Mouse (Mus musculus): ENCODE measurements at regions not wholly inside any gene's neighbourhood (a gene's known extent, or its start where the extent isn't known, plus 50 kb on each side); places are given as distances from the start of the nearest gene placed in this dataset.

DNA sequence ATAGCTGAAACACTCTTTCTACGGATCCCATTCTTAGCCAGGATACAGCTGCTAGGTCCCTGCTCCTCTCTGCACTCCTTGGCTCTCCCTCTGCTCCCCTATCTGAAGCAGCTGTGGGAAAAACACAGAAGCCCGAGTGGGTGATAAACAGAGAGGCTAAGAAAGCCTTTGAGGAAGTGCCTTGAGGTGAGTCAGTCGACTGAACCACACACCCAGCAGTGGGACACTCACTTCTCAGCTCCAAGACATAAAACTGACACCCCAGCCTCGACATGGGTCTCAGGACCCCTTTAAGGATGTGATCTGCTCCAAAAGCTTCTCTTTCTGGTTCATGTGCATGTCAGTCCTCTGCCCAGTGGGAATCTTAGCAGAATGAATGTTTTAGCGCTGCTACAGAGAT, 204.8 kb upstream of the Gm15217 start:
- H3K9me3 ChIP-seq, result no peaks in the 10 kb centered on the region
- no peaks in the 10 kb centered on the region for H3K27me3 ChIP-seq (replicated peaks)
- no peak overlapping the region for H3K4me2 ChIP-seq
- no peak for ATAC-seq (ENCODE audit: extremely low read depth, insufficient number of reproducible peaks, low FRiP score, low TSS enrichment)
- H3K36me3 ChIP-seq, result no peaks in the 10 kb centered on the region
- no peak overlapping the region for H3K4me3 ChIP-seq
- H3K4me1 ChIP-seq, result no peaks in the 10 kb centered on the region
- H3K9ac ChIP-seq, result no peak overlapping the region
- H3K27ac ChIP-seq (replicated peaks), result no peak overlapping the region
- 61% methylated on average over 5 of the region's 5 CpGs for WGBS

DNA sequence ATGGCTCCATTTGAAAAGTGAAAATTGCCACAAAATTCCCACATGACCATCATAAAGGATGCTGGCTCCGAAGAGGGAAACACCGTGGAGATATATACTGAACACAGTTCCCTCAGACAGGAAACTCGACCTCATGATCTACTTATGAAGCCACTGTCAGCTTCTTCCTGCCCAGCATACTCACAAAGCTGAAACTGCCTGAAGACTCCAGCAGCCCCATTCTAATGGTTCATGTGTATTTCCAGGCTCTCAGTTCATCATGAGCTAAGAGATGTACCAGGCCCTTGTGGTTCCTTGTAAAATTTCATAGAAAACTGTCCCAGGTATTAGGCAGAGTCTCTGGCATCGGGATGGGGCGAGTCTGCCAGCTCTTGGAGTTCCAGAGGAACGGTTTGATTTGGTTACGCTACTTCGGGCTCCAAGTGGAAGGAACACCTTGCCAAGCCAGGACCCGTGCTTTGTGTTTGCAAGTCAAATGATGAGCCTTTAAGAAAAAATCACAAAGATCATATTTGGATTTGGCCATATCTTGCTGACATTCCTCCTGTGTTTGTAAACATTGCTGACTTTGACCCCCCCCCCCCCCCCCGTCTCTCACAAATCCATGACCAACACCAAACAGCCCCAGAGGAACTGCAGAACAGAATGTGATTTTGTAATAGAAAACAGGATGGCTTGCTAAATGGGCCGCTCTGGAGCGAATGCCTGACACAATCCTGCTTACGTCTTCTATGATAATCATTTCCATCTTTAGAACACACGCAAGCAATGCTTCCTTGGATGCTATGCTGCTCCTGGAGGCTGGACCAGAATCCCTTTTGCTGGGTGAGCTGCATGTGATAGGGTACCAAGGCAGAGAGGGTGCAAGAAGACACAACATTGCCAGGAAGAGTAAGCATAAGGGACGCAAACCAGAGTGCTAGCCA, 203.7 kb upstream of the Gm15217 start:
- 73% methylated on average over 15 of the region's 15 CpGs for WGBS
- H3K36me3 ChIP-seq, result no peaks in the 10 kb centered on the region

DNA sequence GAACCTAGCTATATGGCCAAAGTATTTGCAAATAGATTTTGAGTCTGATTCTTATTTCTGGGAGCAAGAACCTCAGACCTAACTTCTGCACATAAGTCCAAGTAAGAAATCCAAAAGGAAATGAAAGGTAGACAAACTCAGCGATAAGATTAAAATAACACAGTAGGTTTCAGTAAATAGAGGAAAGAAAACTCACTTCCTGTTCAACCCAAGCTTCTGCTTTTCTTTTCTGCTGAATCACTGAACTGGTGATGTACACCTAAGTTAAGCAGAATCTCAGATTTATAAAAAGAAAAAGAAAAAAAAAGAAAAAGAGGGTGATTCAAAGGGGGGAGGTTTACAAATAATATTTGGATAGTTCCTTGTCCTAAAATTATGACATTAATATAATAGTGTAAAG, 200.2 kb upstream of the Gm15217 start:
- ATAC-seq (ENCODE audit: extremely low read depth, insufficient number of reproducible peaks, low FRiP score, low TSS enrichment), result no peak

More for the DNA sequence above, 203.7 kb upstream of the Gm15217 start:
- H3K4me3 ChIP-seq, result no peak overlapping the region
- ATAC-seq (ENCODE audit: extremely low read depth, insufficient number of reproducible peaks, low FRiP score, low TSS enrichment), result no peak
- no peaks in the 10 kb centered on the region for H3K9me3 ChIP-seq
- H3K4me1 ChIP-seq, result no peaks in the 10 kb centered on the region
- no peak overlapping the region for H3K4me2 ChIP-seq
- no peak overlapping the region for H3K9ac ChIP-seq
- H3K27ac ChIP-seq (replicated peaks), result no peak overlapping the region
- no peaks in the 10 kb centered on the region for H3K27me3 ChIP-seq (replicated peaks)

DNA sequence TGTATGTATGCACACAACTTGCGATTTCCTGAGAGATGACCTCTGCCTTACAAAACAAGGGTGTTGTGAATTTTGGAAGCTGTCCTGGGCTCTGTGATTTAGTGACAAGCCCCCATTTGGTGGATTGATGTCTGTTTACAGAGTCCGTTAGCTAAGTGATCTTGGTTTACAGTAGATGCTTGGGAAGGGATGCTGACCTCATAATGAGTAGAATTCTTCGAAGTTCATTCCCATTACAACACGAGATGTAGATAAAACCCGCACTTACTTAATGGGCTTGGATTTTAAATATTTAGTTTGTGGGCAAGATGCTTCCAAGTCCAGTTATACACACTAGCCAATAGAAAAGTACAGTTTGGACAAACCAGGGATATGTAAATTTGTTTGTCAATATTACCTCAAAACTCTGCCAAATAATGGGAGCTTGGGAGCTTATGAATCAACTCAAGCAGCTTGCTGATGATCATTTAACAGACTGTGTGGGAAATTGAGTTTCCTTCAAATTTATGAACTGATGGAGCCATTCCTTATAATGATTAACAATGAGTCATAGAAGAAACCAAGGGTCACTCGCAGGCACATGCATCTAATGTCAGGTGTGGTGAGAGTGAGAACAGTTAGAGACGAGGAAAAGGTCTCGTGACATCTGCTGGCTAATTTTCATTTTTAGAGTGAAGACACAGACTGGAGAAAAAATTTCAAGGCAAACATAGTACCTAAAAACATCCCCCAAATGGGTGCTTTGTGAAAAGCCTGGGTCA, 187.4 kb upstream of the Gm15217 start:
- Histone ChIP-seq H3K9me3 (no peaks in the 10 kb centered on the region), H3K27me3 (replicated peaks) (no peaks in the 10 kb centered on the region), H3K36me3 (no peaks in the 10 kb centered on the region), H3K9ac (no peak overlapping the region), H3K4me1 (peaks cover 7% of the 10 kb centered on the region), H3K27ac (replicated peaks) (no peak overlapping the region), H3K4me2 (no peak overlapping the region), H3K4me3 (no peak overlapping the region)
- no peak for ATAC-seq (ENCODE audit: extremely low read depth, insufficient number of reproducible peaks, low FRiP score, low TSS enrichment)
- WGBS, result 61% methylated on average over 8 of the region's 8 CpGs

More for the DNA sequence above, 200.2 kb upstream of the Gm15217 start:
- Histone ChIP-seq H3K36me3 (no peaks in the 10 kb centered on the region), H3K9ac (no peak overlapping the region), H3K4me1 (no peaks in the 10 kb centered on the region), H3K27me3 (replicated peaks) (no peaks in the 10 kb centered on the region), H3K27ac (replicated peaks) (no peak overlapping the region), H3K4me3 (no peak overlapping the region), H3K4me2 (no peak overlapping the region), H3K9me3 (no peaks in the 10 kb centered on the region)
- 81% methylated on average over 1 of the region's 1 CpGs for WGBS

DNA sequence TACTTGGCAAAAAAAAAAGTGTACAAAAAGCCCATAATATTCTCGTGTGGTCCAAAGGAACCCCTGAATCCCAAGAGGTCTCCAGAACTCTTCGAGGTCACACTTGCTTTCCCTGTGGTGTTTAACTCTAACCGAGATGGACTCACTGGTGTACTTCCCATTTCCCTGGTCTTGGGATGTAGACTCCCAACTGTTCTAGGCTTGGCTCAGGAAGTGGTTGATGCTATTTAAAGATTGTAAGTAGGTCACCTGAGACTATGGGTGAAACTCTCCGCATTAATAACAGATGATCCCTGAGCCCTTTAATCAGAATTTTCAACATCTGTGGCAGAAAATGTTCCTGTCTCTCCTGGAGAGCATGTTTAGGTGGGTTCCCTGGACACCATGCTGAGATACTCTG, 185.6 kb upstream of the Gm15217 start:
- 76% methylated on average over 4 of the region's 4 CpGs for WGBS
- no peak overlapping the region for H3K9ac ChIP-seq
- no peak for ATAC-seq (ENCODE audit: extremely low read depth, insufficient number of reproducible peaks, low FRiP score, low TSS enrichment)
- no peaks in the 10 kb centered on the region for H3K9me3 ChIP-seq
- H3K27ac ChIP-seq (replicated peaks), result no peak overlapping the region
- H3K4me2 ChIP-seq, result no peak overlapping the region
- no peak overlapping the region for H3K4me3 ChIP-seq
- H3K36me3 ChIP-seq, result no peaks in the 10 kb centered on the region
- H3K4me1 ChIP-seq, result peaks cover 7% of the 10 kb centered on the region
- H3K27me3 ChIP-seq (replicated peaks), result no peaks in the 10 kb centered on the region

DNA sequence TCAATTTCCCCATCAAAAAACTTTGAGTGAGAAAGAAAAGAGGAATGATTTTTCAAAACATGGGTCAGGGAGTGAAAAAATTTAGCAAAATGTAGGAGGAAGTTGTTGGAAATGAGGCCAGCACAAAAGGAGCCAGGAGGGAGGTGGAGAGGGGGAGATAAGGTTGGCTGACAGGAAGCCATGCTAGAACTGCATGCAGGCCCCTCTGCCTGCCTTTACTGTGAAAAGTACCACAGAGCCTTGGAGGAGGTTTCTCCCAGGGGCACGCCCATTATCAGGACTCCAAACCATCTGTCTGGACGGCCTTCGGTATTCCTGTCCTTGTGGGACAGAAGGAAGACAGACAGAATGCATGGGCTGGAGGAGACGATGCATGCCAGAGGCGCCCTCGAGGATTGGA, 183.3 kb upstream of the Gm15217 start:
- Histone ChIP-seq H3K27me3 (replicated peaks) (no peaks in the 10 kb centered on the region), H3K27ac (replicated peaks) (no peak overlapping the region), H3K36me3 (no peaks in the 10 kb centered on the region), H3K4me1 (peaks cover 7% of the 10 kb centered on the region), H3K4me3 (no peak overlapping the region), H3K9me3 (no peaks in the 10 kb centered on the region), H3K4me2 (no peak overlapping the region), H3K9ac (no peak overlapping the region)
- 38% methylated on average over 6 of the region's 6 CpGs for WGBS
- ATAC-seq (ENCODE audit: extremely low read depth, insufficient number of reproducible peaks, low FRiP score, low TSS enrichment), result no peak

DNA sequence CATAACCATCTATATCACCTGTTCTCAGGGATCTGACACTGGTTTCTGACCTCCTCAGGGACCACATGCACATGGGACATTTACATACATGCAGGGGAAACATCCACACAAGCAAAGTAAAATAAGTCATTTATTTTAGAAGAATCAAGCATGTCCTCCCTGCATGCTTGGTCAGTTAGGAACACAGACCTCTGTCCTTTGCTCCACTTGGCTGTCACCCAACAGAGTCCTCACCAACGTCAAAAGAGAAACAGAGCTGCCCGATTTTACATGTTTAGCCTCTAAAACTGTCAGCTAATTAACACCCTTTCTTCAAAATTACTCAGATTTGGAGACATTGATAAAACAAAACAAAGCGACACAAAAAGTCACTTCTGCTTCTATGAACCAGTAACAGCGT, 176.4 kb upstream of the Gm15217 start:
- no peak overlapping the region for H3K9ac ChIP-seq
- no peak for ATAC-seq (ENCODE audit: extremely low read depth, insufficient number of reproducible peaks, low FRiP score, low TSS enrichment)
- no peak overlapping the region for H3K4me3 ChIP-seq
- 54% methylated on average over 4 of the region's 4 CpGs for WGBS
- H3K9me3 ChIP-seq, result peaks cover 2% of the 10 kb centered on the region; the same call in 1 of the 2 replicates
- no peaks in the 10 kb centered on the region for H3K27me3 ChIP-seq (replicated peaks)
- H3K4me2 ChIP-seq, result no peak overlapping the region
- H3K4me1 ChIP-seq, result no peaks in the 10 kb centered on the region
- no peak overlapping the region for H3K27ac ChIP-seq (replicated peaks)
- H3K36me3 ChIP-seq, result no peaks in the 10 kb centered on the region

DNA sequence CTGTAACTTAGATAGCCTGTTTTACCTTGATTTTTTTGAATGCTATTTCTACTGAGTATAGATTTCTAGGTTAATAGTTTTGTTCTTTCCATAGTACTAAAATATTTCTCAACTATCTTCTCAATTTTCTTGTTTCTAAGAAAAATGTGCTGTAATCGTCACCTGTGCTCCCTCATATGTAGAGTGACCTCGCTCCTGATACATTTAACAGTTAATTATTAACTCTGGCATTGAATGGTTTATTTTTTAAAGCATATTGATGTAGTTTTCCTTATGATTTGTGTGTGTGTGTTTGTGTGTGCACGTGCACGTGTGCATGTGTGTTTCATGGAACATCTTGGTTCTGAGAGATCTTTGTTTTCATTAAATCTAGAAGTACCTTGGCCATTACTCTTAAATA, 158.7 kb upstream of the Gm15217 start:
- WGBS, result 74% methylated on average over 4 of the region's 4 CpGs
- no peaks in the 10 kb centered on the region for H3K4me1 ChIP-seq

DNA sequence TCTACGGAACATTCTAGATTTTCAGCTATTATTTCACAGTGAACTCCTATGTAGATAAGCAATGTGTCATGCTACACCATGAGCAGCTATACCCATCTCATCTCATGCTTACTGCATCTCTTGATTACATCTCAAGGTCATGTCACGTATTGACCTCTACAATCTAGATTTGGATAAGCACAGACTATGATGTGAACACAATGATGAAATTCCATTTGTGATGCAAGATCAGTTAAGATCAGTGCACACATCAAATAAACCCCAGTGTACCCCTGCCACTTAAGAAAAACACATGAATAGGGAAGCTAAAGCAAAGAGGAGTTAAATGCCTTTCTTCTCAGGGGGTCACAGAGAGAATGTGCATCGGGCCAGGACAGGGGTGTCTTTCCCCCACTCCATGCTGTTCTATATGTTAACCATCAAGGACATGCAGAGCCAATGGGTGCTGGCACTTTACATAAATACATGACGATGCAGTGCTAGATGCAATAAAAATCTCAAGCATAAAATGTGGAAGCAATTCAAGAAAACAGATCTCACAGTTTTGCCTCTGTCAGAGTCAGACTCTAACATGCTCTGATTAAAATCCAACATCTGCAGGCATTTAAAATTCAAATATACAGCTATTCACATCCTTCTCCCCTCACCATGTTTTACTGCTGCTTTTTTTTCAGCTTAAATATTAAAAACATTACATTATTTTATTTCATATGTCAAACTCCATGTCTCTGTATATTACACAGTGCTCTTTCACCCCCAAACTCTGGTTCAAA, 157.1 kb upstream of the Gm15217 start:
- Histone ChIP-seq H3K27me3 (replicated peaks) (no peaks in the 10 kb centered on the region), H3K36me3 (no peaks in the 10 kb centered on the region), H3K4me1 (no peaks in the 10 kb centered on the region), H3K27ac (replicated peaks) (no peak overlapping the region), H3K4me2 (no peak overlapping the region), H3K4me3 (no peak overlapping the region), H3K9ac (no peak overlapping the region), H3K9me3 (no peaks in the 10 kb centered on the region)
- 79% methylated on average over 4 of the region's 4 CpGs for WGBS
- ATAC-seq (ENCODE audit: extremely low read depth, insufficient number of reproducible peaks, low FRiP score, low TSS enrichment), result no peak

More for the DNA sequence above, 158.7 kb upstream of the Gm15217 start:
- H3K9me3 ChIP-seq, result no peaks in the 10 kb centered on the region
- ATAC-seq (ENCODE audit: extremely low read depth, insufficient number of reproducible peaks, low FRiP score, low TSS enrichment), result no peak
- no peaks in the 10 kb centered on the region for H3K36me3 ChIP-seq
- H3K9ac ChIP-seq, result no peak overlapping the region
- H3K4me3 ChIP-seq, result no peak overlapping the region
- no peaks in the 10 kb centered on the region for H3K27me3 ChIP-seq (replicated peaks)
- no peak overlapping the region for H3K27ac ChIP-seq (replicated peaks)
- H3K4me2 ChIP-seq, result no peak overlapping the region

DNA sequence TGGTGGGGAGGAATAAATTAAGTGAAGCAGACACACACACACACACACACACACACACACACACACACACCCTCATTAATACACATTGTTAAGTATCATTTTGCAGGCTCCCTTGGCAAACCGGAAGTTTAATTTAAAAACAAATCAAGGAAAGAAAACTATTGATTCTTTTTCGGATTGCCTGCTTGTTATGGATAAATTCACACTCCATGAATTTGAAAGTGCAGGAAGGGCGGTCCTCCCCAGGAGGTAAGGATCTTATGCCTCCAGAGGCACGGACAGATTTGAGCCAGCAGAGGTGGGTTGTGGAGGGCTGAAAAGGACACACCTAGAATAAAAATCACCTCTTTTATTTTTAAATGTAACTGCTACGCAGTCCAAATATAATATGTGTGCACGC, 156.2 kb upstream of the Gm15217 start:
- WGBS, result 65% methylated on average over 6 of the region's 6 CpGs

DNA sequence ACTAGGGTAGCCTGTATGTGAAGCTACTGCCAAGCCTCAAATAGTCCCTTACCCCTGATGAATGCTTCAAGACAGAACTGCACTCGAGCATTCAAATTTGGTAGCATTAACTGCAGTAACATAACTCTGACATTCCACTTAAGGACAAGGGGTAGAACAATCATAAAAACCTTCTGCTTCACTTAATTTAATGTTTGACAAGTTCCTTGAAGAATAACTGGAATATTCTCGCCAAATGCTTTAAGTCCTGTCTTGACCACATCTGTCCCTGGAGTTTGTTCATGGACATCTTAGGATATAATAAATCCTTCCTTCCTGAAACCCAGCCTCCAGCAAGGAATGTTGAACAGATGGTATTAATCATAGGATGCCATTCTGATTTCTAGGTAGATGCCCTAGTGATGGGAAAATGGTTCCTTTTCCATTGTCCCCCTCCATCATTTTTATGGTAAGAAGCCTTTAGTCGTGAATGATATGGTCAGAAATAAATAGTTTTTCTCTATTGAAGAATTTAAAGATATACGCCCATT, 154.7 kb upstream of the Gm15217 start:
- H3K27me3 ChIP-seq (replicated peaks), result no peaks in the 10 kb centered on the region
- no peaks in the 10 kb centered on the region for H3K36me3 ChIP-seq
- no peak for ATAC-seq (ENCODE audit: extremely low read depth, insufficient number of reproducible peaks, low FRiP score, low TSS enrichment)
- H3K9ac ChIP-seq, result no peak overlapping the region
- 75% methylated on average over 4 of the region's 4 CpGs for WGBS
- no peaks in the 10 kb centered on the region for H3K9me3 ChIP-seq
- no peak overlapping the region for H3K4me3 ChIP-seq
- H3K27ac ChIP-seq (replicated peaks), result no peak overlapping the region
- no peak overlapping the region for H3K4me2 ChIP-seq
- H3K4me1 ChIP-seq, result no peaks in the 10 kb centered on the region

More for the DNA sequence above, 156.2 kb upstream of the Gm15217 start:
- ATAC-seq (ENCODE audit: extremely low read depth, insufficient number of reproducible peaks, low FRiP score, low TSS enrichment), result no peak
- Histone ChIP-seq H3K27ac (replicated peaks) (no peak overlapping the region), H3K9ac (no peak overlapping the region), H3K4me2 (no peak overlapping the region), H3K4me1 (no peaks in the 10 kb centered on the region), H3K27me3 (replicated peaks) (no peaks in the 10 kb centered on the region), H3K4me3 (no peak overlapping the region), H3K9me3 (no peaks in the 10 kb centered on the region), H3K36me3 (no peaks in the 10 kb centered on the region)
